Mouse (Mus musculus) ovary, postnatal 36 days (tissue): ENCODE data around the gene Glis2.

Source experiments
- DNase-seq: peaks from one replicate; pipeline ENCODE4 v3.0.0; 2022; ENCODE audit warnings: low spot score, mixed read lengths

The Glis2 gene

GRCm38 (mm10) chr16:4640267-4641005 lies 45.9 kb downstream of the Glis2 start:
- no peak for DNase-seq

DNA sequence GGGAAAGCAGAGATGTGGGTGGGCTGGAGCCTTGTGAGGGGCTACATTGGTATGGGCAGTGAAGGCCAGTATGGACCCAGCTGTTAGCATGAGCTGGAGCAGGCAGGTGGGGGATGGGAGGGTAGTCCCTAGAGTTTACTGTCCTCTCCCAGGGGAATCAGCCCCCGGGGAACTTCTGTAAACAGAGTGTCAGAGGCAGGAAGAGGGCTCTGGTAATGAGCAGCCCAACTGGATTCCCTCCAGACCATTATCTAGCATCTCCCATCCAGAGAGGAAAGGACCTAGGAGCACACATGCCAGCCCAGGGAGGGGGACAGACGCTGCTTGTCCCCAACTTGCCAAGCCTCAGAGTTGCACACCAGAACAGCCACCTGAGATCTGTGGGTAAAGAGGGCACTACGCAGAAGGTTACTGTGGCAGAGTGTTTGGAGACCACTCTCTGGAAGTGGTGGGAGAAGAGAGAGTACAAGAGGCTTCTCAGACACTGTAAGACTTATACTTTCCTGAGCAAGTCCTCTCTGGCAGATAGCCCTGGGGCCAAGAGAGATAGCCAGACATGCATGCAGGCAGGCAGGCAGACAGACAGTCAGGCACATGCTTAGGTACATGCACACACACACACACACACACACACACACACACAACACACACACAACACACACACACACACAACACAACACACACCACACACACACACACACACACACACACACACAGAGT lies 46.8 kb downstream of the Glis2 start:
- DNase-seq: no peak

DNA sequence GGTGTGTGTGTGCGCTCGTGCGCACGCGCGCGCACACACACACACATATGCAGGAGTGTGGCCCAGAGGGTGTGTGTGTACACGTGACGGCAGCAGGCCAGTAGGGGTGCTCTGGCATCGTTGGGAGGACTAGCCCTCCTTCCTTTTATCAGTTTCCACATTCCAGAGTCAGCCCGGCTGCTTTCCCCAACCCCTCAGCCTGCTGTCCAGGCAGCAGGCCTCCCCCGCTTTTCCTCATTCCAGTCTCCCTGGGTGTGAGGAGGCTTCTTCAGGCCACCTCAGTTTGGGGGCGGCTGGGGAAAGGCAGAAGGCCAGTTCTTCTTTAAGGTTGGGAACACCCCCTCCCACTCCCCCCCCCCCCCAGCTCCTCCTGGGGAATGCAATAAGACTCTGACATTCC lies 47.7 kb downstream of the Glis2 start:
- DNase-seq: peak; percentile 76

DNA sequence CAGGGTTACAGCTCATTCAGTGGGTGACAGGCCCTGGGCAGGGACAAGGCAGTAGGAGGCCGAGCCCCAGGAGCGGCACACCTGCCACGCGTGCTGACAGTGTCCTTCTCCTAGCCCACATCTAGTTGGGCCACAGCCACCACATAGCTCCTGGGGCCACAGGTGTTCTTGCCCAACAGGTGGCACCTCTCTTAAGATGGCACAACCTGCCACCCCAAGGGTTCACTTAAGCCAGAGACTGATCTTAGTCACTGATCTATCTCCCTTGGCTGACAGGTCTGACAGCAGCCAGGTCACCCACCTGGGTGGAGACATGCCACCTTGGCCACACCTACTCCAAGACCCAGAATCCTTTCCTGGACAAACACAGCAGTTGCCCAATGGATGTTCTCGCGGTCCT lies 48.4 kb downstream of the Glis2 start:
- no peak for DNase-seq

DNA sequence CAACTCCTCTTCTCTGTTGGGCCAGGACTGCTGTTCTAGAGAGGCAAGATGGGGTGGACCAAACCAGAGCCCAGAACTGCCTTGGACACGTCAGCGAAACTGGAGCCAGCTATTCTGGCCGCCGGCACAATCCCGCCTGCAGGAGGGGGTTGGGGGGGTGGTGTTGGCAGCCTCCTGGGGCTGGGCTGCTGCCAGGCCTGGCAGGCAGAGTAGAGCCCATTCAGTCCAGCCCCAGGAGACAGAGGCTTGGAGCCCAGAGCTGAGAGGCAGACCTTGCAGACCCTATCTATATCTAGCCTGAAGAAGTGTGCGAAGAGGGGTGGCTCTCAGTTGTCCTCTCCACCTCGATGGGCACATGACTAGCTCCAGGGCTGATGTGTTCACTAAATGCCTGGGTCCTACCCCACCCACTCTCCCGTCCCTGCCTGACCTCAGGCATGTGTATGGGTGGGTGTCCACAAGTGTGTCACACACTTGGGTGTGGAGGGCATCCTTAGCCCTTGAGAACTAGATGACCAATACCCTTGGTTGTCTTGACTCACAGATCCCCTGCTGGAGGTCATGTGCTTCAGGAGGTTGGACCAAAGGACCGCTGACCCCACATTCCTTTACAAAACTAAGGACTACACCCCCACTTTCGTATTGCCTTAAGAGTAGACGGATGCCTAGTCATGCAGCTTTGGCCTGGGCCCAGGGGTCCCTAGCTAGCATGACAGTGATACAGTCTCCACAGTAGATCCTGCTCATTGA lies 49.3 kb downstream of the Glis2 start:
- peak; percentile 88 for DNase-seq

DNA sequence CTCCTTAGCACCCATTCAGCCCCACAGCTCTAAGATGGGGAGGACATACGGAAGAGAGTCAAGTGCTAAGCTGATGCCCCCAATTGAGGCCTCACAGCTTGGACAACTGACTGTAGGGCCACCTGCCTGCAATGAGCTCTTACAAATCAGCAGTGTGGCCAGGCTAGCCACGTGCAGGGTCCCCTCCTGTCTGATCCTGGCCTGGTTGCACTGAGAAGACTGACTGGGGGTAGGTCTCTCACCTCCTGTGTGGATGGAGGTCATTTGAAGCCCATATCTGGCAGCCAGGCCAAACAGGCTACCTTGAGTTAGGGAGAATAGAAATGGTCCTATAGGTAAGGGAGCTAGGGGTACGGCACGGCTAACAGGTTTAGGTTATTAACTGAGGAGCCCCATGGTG lies 51.4 kb downstream of the Glis2 start:
- no peak for DNase-seq

GRCm38 (mm10) chr16:4646831-4647230 lies 52.3 kb downstream of the Glis2 start:
- no peak for DNase-seq

DNA sequence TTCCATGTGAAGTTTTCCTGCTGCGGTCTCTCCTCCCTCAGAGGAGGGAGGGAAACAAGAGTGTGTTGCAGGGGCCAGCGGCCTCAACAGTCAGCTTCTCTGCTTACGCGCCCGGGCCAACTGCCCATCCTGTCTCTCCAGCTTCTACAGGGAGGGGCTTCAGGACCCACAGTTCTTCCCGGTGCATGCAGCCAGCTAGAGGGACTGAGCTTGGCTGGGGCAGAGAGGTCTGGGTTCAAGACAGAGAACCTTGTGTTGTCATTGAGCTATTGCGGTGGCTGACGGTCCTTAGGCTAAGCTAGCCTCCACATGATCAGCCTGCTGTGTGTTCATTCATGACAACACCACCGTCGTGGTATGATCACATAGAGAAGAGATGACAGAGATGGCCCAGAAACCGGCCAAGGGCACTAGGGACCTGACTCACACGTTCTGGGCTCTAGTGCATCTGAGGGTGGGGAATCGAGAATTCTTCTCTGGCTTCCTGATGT lies 53.2 kb downstream of the Glis2 start:
- DNase-seq: no peak

GRCm38 (mm10) chr16:4648416-4649023 lies 54.0 kb downstream of the Glis2 start:
- DNase-seq: no peak

DNA sequence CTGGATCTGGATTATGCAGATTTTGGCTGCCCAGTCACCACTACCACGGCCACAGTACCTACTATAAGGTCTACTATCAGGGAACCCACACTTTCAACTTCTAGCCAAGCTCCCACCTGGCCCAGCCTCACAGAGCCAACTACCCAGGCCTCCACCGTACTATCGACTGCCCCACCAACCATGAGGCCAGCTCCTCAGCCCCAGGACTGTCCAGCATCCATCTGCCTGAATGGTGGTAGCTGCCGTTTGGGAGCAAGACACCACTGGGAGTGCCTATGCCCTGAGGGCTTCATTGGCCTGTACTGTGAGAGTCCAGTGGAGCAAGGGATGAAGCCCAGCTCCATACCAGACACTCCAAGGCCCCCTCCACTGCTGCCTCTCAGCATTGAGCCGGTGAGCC lies 54.7 kb downstream of the Glis2 start:
- DNase-seq: no peak

DNA sequence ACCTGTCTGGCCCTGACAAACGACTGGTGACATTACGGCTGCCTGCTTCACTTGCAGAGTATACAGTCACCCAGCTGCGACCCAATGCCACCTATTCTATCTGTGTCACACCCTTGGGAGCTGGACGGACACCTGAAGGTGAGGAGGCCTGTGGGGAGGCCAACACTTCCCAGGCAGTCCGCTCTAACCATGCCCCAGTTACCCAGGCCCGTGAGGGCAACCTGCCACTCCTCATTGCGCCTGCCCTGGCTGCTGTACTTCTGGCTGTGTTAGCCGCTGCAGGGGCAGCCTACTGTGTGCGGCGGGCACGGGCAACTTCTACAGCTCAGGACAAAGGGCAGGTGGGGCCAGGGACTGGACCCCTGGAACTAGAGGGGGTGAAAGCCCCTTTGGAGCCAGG lies 55.2 kb downstream of the Glis2 start:
- DNase-seq: no peak

- DNase-seq: no peak
These were observed 55.6 kb downstream of the Glis2 start for GRCm38 (mm10) chr16:4650161-4650560.

GRCm38 (mm10) chr16:4651081-4651480 lies 56.6 kb downstream of the Glis2 start:
- DNase-seq: no peak

DNA sequence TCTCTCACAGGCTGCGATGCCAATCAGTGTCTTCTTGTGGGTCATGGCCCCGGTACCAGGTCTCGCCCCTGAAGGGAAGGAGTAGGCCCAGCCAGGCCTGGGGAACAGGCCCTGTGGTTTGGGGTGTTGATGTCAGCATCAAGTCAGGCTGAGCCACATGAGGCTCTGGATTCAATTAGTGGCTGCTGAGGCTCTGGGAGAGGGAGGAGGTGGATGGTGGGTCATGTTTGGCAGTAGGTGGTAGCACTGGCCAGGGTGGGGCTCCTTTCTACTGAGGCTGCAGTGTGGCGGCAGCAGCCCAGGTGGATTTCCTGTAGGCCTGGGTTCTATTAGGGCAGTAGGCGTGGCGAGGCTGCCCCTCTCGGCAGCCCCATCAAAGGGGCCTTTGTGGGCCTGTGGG lies 57.1 kb downstream of the Glis2 start:
- DNase-seq: no peak

DNA sequence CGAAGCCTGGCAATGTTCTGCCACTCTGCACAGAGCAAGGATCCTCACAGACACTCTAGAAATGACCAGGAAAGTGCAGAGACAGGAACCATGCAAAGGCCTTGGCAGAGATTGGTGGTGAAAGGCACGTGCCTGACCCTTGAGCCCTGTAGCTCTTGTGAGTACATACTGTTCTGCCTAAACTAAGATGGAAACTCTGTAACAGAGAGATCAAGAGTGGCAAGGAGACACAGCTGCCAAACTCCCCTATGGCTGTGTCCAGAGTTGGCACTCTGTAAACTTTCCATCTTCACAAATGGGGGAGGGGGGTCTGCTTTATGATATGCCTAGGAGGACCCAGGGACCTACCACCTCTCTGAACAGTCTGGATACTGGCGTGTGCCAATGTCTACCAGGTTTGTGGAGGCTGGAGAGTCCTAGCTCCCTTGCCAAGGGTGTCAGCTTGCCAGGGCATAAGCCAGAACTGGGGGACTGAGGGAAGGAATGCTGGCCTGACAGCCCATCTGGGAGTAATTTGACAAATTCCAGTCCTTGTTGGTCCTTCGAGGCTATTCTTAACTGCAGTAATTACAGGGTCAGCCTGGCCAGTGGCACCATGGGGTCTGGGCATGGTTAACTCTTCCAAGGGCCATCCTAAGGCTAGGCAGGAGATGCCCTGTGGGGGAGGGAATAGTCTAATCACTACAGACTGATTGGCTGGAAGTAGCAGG lies 58.3 kb downstream of the Glis2 start:
- no peak for DNase-seq

GRCm38 (mm10) chr16:4654706-4655105 lies 60.2 kb downstream of the Glis2 start:
- no peak for DNase-seq

GRCm38 (mm10) chr16:4655251-4655734 lies 60.8 kb downstream of the Glis2 start:
- no peak for DNase-seq

GRCm38 (mm10) chr16:4655764-4656570 lies 61.5 kb downstream of the Glis2 start:
- DNase-seq: no peak

DNA sequence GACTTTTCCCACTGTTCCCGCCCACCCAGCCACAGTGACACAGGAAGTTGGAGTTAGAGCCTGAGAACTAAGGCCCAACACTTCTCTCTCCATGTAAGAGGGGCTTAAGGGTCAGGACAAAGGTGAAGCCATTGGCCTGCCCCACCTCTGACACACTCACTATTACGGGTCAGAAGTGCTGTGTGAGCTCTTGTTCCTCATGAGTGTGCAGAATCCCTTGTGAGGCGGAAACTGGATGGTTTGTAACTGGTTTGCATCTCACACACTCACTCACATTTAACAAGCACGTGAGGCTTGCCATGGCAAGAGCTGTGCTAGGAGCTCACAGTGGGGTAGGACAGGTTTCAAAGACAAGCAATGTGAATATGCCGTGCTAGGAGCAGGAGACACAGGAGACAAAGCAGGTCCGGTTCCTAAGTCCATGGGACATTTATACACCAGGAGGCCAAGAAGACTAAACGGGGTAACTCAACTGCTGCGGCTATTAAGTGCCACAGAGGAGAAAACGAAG lies 62.1 kb downstream of the Glis2 start:
- DNase-seq: no peak

DNA sequence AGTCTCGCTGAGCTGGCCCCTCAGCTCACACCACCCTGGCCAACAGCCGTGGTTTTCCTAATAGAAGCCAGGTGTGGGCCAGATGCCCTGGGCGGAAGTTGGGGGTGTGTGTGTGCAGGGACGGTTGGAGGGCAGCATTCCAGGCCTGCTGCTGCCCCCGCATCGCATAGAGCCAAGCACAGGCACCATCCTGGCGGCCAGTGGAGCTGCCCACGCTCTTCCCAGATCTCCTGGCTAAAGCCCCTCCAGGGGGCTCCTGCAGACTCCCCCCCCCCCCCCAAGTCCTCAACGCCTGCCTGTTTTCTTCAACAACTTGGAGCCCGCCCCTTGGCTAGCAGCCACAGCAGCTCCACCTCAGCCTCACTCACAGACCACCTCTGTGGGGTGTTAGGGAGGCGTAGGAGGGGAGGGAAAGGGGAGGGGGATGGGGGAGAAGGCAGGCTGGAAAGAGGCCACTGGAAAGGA lies 64.3 kb downstream of the Glis2 start:
- peak; percentile 65 for DNase-seq
